Mouse (Mus musculus) lung, embryonic 14.5 days (tissue): Measurements from ENCODE around the gene Robo1. TPM values are rescaled to one million over a fixed set of nuclear protein-coding genes. Genes with fewer than 3 reads are reported as not detected.
A peak's percentile ranks its signal among the peaks of the same experiment; 100 is the strongest.

Source experiments
- ATAC-seq: fragments of 200-750 bp; cut with Nextera tagmentation; 2 replicates; pipeline ENCODE4 v1.8.0; 2017; ENCODE audit warnings: mild to moderate bottlenecking, moderate TSS enrichment, moderate library complexity; ENCODE audit not compliant: insufficient read depth
- DNase-seq: peaks from one replicate; pipeline ENCODE4 v3.0.0-alpha.2; 2015
- H3K27ac ChIP-seq: fragments of 300-500 bp; sonication (generic); 2 replicates; pipeline ENCODE4 v1.5.1; 2014; ENCODE audit warnings: low read depth, mild to moderate bottlenecking, moderate library complexity
- H3K27me3 ChIP-seq: fragments of 300-500 bp; sonication (generic); 2 replicates; pipeline ENCODE4 v1.6.1; 2014; ENCODE audit warnings: low read length, control low read depth; ENCODE audit not compliant: insufficient read depth
- H3K36me3 ChIP-seq: fragments of 300-500 bp; sonication (generic); 2 replicates; pipeline ENCODE4 v1.6.1; 2014; ENCODE audit warnings: control low read depth; ENCODE audit not compliant: insufficient read depth
- H3K4me1 ChIP-seq: fragments of 300-500 bp; sonication (generic); 2 replicates; pipeline ENCODE4 v1.6.1; 2014; ENCODE audit warnings: antibody characterized with exemption, control low read depth; ENCODE audit not compliant: insufficient read depth
- H3K4me2 ChIP-seq: fragments of 300-500 bp; sonication (generic); 2 replicates; pipeline ENCODE4 v1.6.1; 2014; ENCODE audit warnings: mild to moderate bottlenecking
- H3K4me3 ChIP-seq: fragments of 300-500 bp; sonication (generic); 2 replicates; pipeline ENCODE4 v1.5.1; 2014; ENCODE audit warnings: low read depth, low read length
- H3K9ac ChIP-seq: fragments of 300-500 bp; sonication (generic); 2 replicates; pipeline ENCODE4 v1.6.1; 2014
- H3K9me3 ChIP-seq: fragments of 300-500 bp; sonication (generic); 2 replicates; pipeline ENCODE4 v1.6.1; 2016; ENCODE audit warnings: low read depth, low read length, control low read depth
- CTCF ChIP-seq: IDR thresholded peaks from 2 replicates; pipeline ENCODE4 v1.5.1; 2016; ENCODE audit warnings: antibody characterized with exemption, low read depth
- WGBS: fragments of 180-500 bp; shearing (Covaris S2); extraction: QIAGEN DNeasy Blood & Tissue Kit; methylation state at CpG from one replicate; pipeline ENCODE4 v1.1.7; 2014; 5-methylcytosine and 5-hydroxymethylcytosine counted together
- polyA plus RNA-seq: library from polyadenylated mRNA; unstranded; fragments of >200 nt; fragmentation: Nextera tagmentation; extraction: Ambion mirVana; gene quantifications from 2 replicates; pipeline ENCODE4 v1.2.1, GENCODE M21; 2014

Robo1 gene
- polyA plus RNA-seq, 1 experiment from 2014 or later: 38.6 TPM

DNA sequence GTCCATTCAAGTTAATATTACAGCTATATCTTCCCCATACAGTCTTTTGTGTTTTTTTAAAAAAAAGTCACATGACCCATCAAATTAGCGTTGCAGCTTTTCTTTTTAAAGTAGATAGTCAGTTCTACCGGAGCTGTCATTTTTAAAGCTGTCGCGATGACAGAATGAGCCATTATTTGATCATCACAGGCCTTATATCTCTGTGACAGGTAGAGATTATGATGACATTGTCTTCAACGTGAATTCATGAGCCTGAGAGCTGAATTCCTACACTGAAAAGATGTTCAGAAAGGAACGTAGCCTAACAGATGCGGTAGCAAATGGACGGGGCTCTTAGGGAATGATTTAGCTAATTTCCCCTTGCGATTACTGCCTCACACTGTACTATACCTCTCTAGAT is 581.3 kb downstream of the Robo1 start:
- Histone ChIP-seq H3K4me2 (no peak overlapping the region), H3K9ac (no peak overlapping the region), H3K4me1 (no peaks in the 10 kb centered on the region), H3K27me3 (no peaks in the 10 kb centered on the region), H3K36me3 (no peaks in the 10 kb centered on the region), H3K4me3 (no peak overlapping the region), H3K27ac (no peak overlapping the region), H3K9me3 (no peaks in the 10 kb centered on the region)
- ATAC-seq: no peak
- TF ChIP-seq CTCF: no peak
- DNase-seq: no peak
- WGBS: 73% methylated on average over 9 of the region's 9 CpGs

DNA sequence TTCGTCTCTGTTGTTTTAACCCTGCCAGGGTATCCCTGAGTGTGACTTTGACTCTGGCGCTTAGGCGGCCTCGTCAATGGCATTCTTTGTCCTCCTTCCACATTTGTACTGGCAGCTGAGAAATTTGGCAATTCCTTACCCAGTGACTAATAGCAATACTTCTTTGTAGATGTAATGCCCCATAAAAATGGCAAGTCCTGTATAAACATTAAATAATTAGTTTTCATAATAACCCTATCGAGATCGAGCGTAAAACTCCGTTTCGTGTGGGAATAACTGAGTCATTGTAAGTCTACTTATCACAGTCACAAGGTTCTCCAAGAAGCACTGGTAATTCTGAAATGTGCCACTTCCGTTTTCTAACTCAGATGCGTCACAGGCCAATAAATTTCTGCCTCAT is 589.0 kb downstream of the Robo1 start:
- no peak overlapping the region for H3K4me3 ChIP-seq
- no peaks in the 10 kb centered on the region for H3K9me3 ChIP-seq
- H3K27me3 ChIP-seq: no peaks in the 10 kb centered on the region
- DNase-seq (no peak), ATAC-seq (no peak)
- H3K4me2 ChIP-seq: no peak overlapping the region
- 82% methylated on average over 11 of the region's 11 CpGs for WGBS
- H3K4me1 ChIP-seq: no peaks in the 10 kb centered on the region
- H3K9ac ChIP-seq: no peak overlapping the region
- no peak for TF ChIP-seq CTCF
- no peak overlapping the region for H3K27ac ChIP-seq
- no peaks in the 10 kb centered on the region for H3K36me3 ChIP-seq

GRCm38 (mm10) chr16:72908895-72909294 is 600.8 kb downstream of the Robo1 start:
- TF ChIP-seq CTCF: no peak
- Histone ChIP-seq H3K27me3 (no peaks in the 10 kb centered on the region), H3K9ac (no peak overlapping the region), H3K9me3 (no peaks in the 10 kb centered on the region), H3K27ac (no peak overlapping the region), H3K4me2 (no peak overlapping the region), H3K4me3 (no peak overlapping the region), H3K36me3 (no peaks in the 10 kb centered on the region), H3K4me1 (0 out of 2 replicates have a peak, but pooled peaks cover 3% of the 10 kb centered on the region)
- 63% methylated on average over 2 of the region's 2 CpGs for WGBS
- DNase-seq (no peak), ATAC-seq (no peak)

- no peak overlapping the region for H3K4me2 ChIP-seq
- DNase-seq (peak; percentile 72), ATAC-seq (peak; percentile 60; the same call in 1 of the 2 replicates)
- no peak for TF ChIP-seq CTCF
- 0 out of 2 replicates have a peak, but pooled peaks cover 3% of the 10 kb centered on the region for H3K4me1 ChIP-seq
- H3K27ac ChIP-seq: no peak overlapping the region
- no peaks in the 10 kb centered on the region for H3K9me3 ChIP-seq
- no peaks in the 10 kb centered on the region for H3K27me3 ChIP-seq
- no peak overlapping the region for H3K9ac ChIP-seq
- no peaks in the 10 kb centered on the region for H3K36me3 ChIP-seq
- 34% methylated on average over 5 of the region's 5 CpGs for WGBS
- H3K4me3 ChIP-seq: no peak overlapping the region
These were observed 605.0 kb downstream of the Robo1 start for GRCm38 (mm10) chr16:72913134-72913533.

DNA sequence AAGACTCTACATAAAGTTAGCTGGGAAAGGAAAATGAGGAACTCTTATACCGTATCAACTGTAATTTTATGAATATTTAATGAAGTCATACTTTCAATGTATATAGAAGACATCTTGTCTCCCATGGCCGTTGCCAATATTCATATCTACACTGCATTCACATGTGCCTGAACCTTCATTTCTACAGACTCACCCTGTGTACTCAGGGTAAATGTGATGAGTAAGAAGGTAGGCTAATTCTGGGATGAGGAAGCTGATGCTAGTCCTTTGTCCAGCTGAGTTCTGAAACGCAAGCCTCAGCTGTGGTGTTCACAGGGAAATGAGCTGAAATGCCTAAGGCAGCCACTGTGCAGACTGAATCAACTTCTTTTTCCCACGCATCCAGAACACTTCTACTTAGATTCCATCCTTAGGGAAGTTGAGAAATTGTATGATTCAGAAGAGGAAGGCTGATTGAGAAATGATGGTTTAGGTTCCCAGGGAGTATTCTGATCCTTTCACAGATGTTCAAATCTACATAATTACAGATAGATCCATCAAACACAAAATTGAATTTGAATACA is 606.0 kb downstream of the Robo1 start:
- WGBS: 78% methylated on average over 4 of the region's 4 CpGs
- DNase-seq: no peak

GRCm38 (mm10) chr16:72920013-72920412 is 611.9 kb downstream of the Robo1 start:
- Histone ChIP-seq H3K4me1 (peaks cover 9% of the 10 kb centered on the region), H3K9me3 (no peaks in the 10 kb centered on the region), H3K36me3 (no peaks in the 10 kb centered on the region), H3K27me3 (no peaks in the 10 kb centered on the region), H3K4me3 (no peak overlapping the region), H3K9ac (no peak overlapping the region), H3K4me2 (no peak overlapping the region), H3K27ac (no peak overlapping the region)
- DNase-seq: no peak
- TF ChIP-seq CTCF: no peak
- ATAC-seq: no peak
- 57% methylated on average over 3 of the region's 3 CpGs for WGBS

More for the DNA sequence above, 606.0 kb downstream of the Robo1 start:
- no peaks in the 10 kb centered on the region for H3K27me3 ChIP-seq
- ATAC-seq: no peak
- H3K36me3 ChIP-seq: no peaks in the 10 kb centered on the region
- H3K4me2 ChIP-seq: no peak overlapping the region
- H3K9ac ChIP-seq: no peak overlapping the region
- H3K4me3 ChIP-seq: no peak overlapping the region
- TF ChIP-seq CTCF: no peak
- no peak overlapping the region for H3K27ac ChIP-seq
- no peaks in the 10 kb centered on the region for H3K9me3 ChIP-seq
- H3K4me1 ChIP-seq: 0 out of 2 replicates have a peak, but pooled peaks cover 3% of the 10 kb centered on the region

GRCm38 (mm10) chr16:72924423-72925224 is 616.5 kb downstream of the Robo1 start:
- Histone ChIP-seq H3K4me3 (no peak overlapping the region), H3K36me3 (no peaks in the 10 kb centered on the region), H3K9ac (no peak overlapping the region), H3K4me1 (peaks cover 16% of the 10 kb centered on the region), H3K4me2 (peak overlapping the region; percentile 52), H3K9me3 (no peaks in the 10 kb centered on the region), H3K27me3 (no peaks in the 10 kb centered on the region), H3K27ac (peak overlapping the region; percentile 15; the same call in 1 of the 2 replicates)
- ATAC-seq: peak; percentile 92
- no peak for TF ChIP-seq CTCF
- DNase-seq: peak; percentile 90
- 16% methylated on average over 15 of the region's 15 CpGs for WGBS
